Mouse (Mus musculus): ENCODE results near the gene Ifitm3. TPM values are rescaled to one million over a fixed set of nuclear protein-coding genes. Genes with fewer than 3 reads are reported as not detected.

Gene Ifitm3
- total and polyA plus RNA-seq, 3 experiments = not detected

GRCm38 (mm10) chr7:141006914-141007313 is 3.7 kb downstream of the Ifitm3 start:
- no peaks in the 10 kb centered on the region for H3K4me1 ChIP-seq (ENCODE audit: insufficient read depth, low read depth, low read length)
- peaks cover 16% of the 10 kb centered on the region for H3K27me3 ChIP-seq (ENCODE audit: insufficient read depth, low read length)
- H3K9me3 ChIP-seq (replicated peaks) = no peaks in the 10 kb centered on the region
- no peak overlapping the region for H3K4me3 ChIP-seq (ENCODE audit: low read depth, low read length)
- H3K36me3 ChIP-seq (replicated peaks) = no peaks in the 10 kb centered on the region
- no peak for DNase-seq (ENCODE audit: low spot score)
- TF ChIP-seq TAL1 (conservative IDR thresholded peaks at IDR 0.05; ENCODE audit: low read depth, low read length) (no peak), GATA1 (IDR thresholded peaks at IDR 0.05; ENCODE audit: borderline replicate concordance, low read length) (no peak), POLR2AphosphoS5 (IDR thresholded peaks at IDR 0.05; ENCODE audit: insufficient replicate concordance, low read depth, low read length) (no peak), GATA2 (IDR thresholded peaks at IDR 0.05; ENCODE audit: borderline replicate concordance, low read depth, low read length) (no peak), CTCF (IDR thresholded peaks at IDR 0.05; ENCODE audit: low read depth, low read length) (no peak)
- ATAC-seq (ENCODE audit: extremely low read depth, insufficient number of reproducible peaks, low FRiP score, poor library complexity, severe bottlenecking) = no peak

GRCm38 (mm10) chr7:141006446-141006845 is 4.1 kb downstream of the Ifitm3 start:
- peaks cover 16% of the 10 kb centered on the region for H3K27me3 ChIP-seq (ENCODE audit: insufficient read depth, low read length)
- H3K4me1 ChIP-seq (ENCODE audit: insufficient read depth, low read depth, low read length) = no peaks in the 10 kb centered on the region
- no peak overlapping the region for H3K4me3 ChIP-seq (ENCODE audit: low read depth, low read length)
- TF ChIP-seq GATA1 (IDR thresholded peaks at IDR 0.05; ENCODE audit: borderline replicate concordance, low read length) (no peak), GATA2 (IDR thresholded peaks at IDR 0.05; ENCODE audit: borderline replicate concordance, low read depth, low read length) (no peak), CTCF (IDR thresholded peaks at IDR 0.05; ENCODE audit: low read depth, low read length) (no peak), TAL1 (conservative IDR thresholded peaks at IDR 0.05; ENCODE audit: low read depth, low read length) (no peak), POLR2AphosphoS5 (IDR thresholded peaks at IDR 0.05; ENCODE audit: insufficient replicate concordance, low read depth, low read length) (no peak)
- ATAC-seq (ENCODE audit: extremely low read depth, insufficient number of reproducible peaks, low FRiP score, poor library complexity, severe bottlenecking) (no peak), DNase-seq (ENCODE audit: low spot score) (no peak)
- no peaks in the 10 kb centered on the region for H3K9me3 ChIP-seq (replicated peaks)
- H3K36me3 ChIP-seq (replicated peaks) = no peaks in the 10 kb centered on the region

- ATAC-seq (ENCODE audit: extremely low read depth, insufficient number of reproducible peaks, low FRiP score, poor library complexity, severe bottlenecking) (no peak), DNase-seq (ENCODE audit: low spot score) (no peak)
- Histone ChIP-seq H3K4me1 (ENCODE audit: insufficient read depth, low read depth, low read length) (no peaks in the 10 kb centered on the region), H3K9me3 (replicated peaks) (no peaks in the 10 kb centered on the region), H3K4me3 (ENCODE audit: low read depth, low read length) (no peak overlapping the region), H3K27me3 (ENCODE audit: insufficient read depth, low read length) (peaks cover 14% of the 10 kb centered on the region), H3K36me3 (replicated peaks) (no peaks in the 10 kb centered on the region)
- TF ChIP-seq POLR2AphosphoS5 (IDR thresholded peaks at IDR 0.05; ENCODE audit: insufficient replicate concordance, low read depth, low read length) (no peak), GATA1 (IDR thresholded peaks at IDR 0.05; ENCODE audit: borderline replicate concordance, low read length) (no peak), TAL1 (conservative IDR thresholded peaks at IDR 0.05; ENCODE audit: low read depth, low read length) (no peak), GATA2 (IDR thresholded peaks at IDR 0.05; ENCODE audit: borderline replicate concordance, low read depth, low read length) (no peak)
Measured at GRCm38 (mm10) chr7:141003248-141004010, 7.1 kb downstream of the Ifitm3 start.

GRCm38 (mm10) chr7:141000881-141001708 is 9.5 kb downstream of the Ifitm3 start:
- no peaks in the 10 kb centered on the region for H3K4me1 ChIP-seq (ENCODE audit: insufficient read depth, low read depth, low read length)
- ATAC-seq (ENCODE audit: extremely low read depth, insufficient number of reproducible peaks, low FRiP score, poor library complexity, severe bottlenecking) (no peak), DNase-seq (ENCODE audit: low spot score) (no peak)
- no peaks in the 10 kb centered on the region for H3K9me3 ChIP-seq (replicated peaks)
- peaks cover 8% of the 10 kb centered on the region for H3K27me3 ChIP-seq (ENCODE audit: insufficient read depth, low read length)
- no peak for TF ChIP-seq GATA1 (IDR thresholded peaks at IDR 0.05; ENCODE audit: borderline replicate concordance, low read length)
- no peak for TF ChIP-seq TAL1 (conservative IDR thresholded peaks at IDR 0.05; ENCODE audit: low read depth, low read length)
- no peak for TF ChIP-seq CTCF (IDR thresholded peaks at IDR 0.05; ENCODE audit: low read depth, low read length)
- TF ChIP-seq GATA2 (IDR thresholded peaks at IDR 0.05; ENCODE audit: borderline replicate concordance, low read depth, low read length) = no peak
- H3K36me3 ChIP-seq (replicated peaks) = no peaks in the 10 kb centered on the region
- H3K4me3 ChIP-seq (ENCODE audit: low read depth, low read length) = no peak overlapping the region

GRCm38 (mm10) chr7:140998853-140999700 is 11.5 kb downstream of the Ifitm3 start:
- H3K9me3 ChIP-seq (replicated peaks) = no peaks in the 10 kb centered on the region
- ATAC-seq (ENCODE audit: extremely low read depth, insufficient number of reproducible peaks, low FRiP score, poor library complexity, severe bottlenecking) = no peak
- no peak for DNase-seq (ENCODE audit: low spot score)
- peaks cover 8% of the 10 kb centered on the region for H3K27me3 ChIP-seq (ENCODE audit: insufficient read depth, low read length)
- H3K36me3 ChIP-seq (replicated peaks) = no peaks in the 10 kb centered on the region
- H3K4me1 ChIP-seq (ENCODE audit: insufficient read depth, low read depth, low read length) = no peaks in the 10 kb centered on the region
- TF ChIP-seq GATA1 (IDR thresholded peaks at IDR 0.05; ENCODE audit: borderline replicate concordance, low read length) = no peak
- TF ChIP-seq TAL1 (conservative IDR thresholded peaks at IDR 0.05; ENCODE audit: low read depth, low read length) = no peak
- no peak for TF ChIP-seq CTCF (IDR thresholded peaks at IDR 0.05; ENCODE audit: low read depth, low read length)
- TF ChIP-seq GATA2 (IDR thresholded peaks at IDR 0.05; ENCODE audit: borderline replicate concordance, low read depth, low read length) = no peak
- TF ChIP-seq POLR2AphosphoS5 (IDR thresholded peaks at IDR 0.05; ENCODE audit: insufficient replicate concordance, low read depth, low read length) = no peak
- no peak overlapping the region for H3K4me3 ChIP-seq (ENCODE audit: low read depth, low read length)

Data from G1E (cell line).